Mouse (Mus musculus) urinary bladder, adult 2 months (tissue): ENCODE data around the gene Mlh1. TPM values are rescaled to one million over a fixed set of nuclear protein-coding genes. Genes with fewer than 3 reads are reported as not detected.

Experiments
- DNase-seq: peaks from one replicate; pipeline ENCODE4 v3.0.0; 2022; ENCODE audit warnings: low spot score
- polyA plus RNA-seq: library from polyadenylated mRNA; depleted of rRNA; stranded (reverse); fragments of >200 nt; gene quantifications from 2 replicates; pipeline ENCODE4 v1.2.3, GENCODE M21; 2012

Gene Mlh1
- polyA plus RNA-seq, 1 experiment = 35.8 TPM

DNA sequence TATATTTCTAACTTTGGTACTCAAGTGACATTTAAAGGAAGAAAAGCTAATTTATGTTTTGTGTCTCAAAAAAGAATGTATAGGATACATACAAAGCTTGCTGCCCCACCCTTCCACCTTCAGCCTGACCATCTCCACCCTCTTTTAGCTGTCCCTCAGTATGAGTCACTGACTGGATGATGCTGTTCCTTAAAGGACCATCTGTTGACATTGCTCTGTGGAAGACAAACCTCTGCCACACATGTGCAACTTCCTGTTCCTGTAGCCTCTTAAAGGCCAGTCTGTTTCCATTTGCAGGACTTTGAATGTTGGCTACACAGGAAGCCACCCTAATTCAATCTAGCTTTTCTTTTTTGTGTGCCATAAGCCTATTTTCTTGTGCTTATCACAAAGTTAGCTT lies 55.2 kb downstream of the Mlh1 start:
- no peak for DNase-seq

DNA sequence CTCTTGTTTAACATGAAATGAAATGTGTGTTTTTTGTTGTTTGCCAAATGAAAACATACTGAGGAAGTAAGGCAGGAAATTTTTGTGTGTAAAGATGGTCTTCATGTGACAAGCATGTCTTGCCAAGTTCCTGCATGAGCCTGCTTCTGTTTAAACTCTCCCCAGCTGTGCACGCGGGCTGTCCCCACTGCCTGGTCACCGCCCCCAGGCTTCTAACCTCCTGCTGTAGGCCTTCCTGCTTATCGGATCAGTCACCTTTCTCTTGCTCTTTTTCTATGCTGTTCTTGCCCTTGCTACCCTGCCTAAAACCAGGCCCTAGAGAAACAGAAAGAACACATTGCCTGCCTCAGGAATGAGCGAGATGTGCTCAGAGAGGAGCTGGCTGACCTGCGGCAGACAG lies 58.1 kb downstream of the Mlh1 start:
- no peak for DNase-seq

- no peak for DNase-seq
These were observed 60.2 kb downstream of the Mlh1 start for GRCm38 (mm10) chr9:111211122-111212041.

GRCm38 (mm10) chr9:111210412-111210811 lies 61.2 kb downstream of the Mlh1 start:
- no peak for DNase-seq

GRCm38 (mm10) chr9:111209158-111209699 lies 62.4 kb downstream of the Mlh1 start:
- no peak for DNase-seq

DNA sequence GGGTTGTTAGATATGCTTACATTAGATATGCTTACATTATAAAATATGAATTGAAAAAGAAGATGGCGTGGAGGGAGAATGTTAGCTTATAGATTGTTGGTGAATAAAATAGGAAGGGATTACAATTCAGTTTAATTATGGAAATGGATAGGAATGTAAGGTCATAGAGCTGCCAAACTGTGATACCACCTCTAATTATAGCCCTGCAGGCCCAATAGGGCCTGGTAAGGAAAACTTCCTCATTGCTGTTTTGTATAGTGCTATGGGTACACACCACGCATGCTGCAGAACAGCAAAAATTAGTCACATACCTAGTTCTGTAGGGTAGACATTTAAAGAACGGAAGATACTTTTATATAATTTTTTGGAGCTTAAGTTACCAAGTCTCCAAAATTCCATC lies 63.4 kb downstream of the Mlh1 start:
- no peak for DNase-seq

- DNase-seq = no peak
These were observed 63.9 kb downstream of the Mlh1 start for GRCm38 (mm10) chr9:111207683-111208082.

DNA sequence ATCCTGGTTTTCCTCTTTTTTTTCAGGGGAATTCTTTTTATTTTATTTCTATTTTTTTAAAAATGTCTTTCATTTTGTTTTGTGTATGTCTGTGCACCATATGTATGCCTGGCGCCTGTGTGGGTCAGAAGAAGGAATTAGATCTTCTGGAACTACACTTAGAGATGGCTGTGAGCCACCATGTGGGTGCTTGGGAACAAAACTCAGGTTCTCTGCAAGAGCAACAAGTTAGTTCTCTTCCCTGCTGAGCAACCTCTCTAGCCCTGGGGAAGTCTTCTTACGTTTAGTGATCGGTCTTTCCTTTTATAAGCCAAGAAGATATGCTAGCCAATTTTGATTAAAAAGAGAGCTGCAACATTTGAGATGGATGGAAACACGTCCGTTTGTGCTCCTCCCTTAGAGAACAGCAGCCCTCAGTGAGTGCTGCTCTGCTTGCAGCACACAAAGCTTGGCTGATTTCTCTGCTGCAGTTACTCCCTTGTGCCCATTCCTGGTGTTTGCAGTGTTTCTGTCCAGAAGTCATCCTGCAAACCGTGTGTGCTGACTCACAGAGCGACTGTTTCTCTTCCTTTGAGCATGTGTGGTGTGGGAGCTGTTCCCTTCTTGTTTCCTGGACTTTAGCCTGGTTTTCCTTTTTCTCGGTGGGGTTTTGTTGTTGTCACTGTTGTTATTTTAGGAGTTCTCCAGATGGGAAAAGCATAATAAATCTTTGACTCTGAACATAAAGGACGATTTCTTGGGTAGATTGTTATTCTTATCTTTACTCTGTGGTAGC lies 66.8 kb downstream of the Mlh1 start:
- no peak for DNase-seq

DNA sequence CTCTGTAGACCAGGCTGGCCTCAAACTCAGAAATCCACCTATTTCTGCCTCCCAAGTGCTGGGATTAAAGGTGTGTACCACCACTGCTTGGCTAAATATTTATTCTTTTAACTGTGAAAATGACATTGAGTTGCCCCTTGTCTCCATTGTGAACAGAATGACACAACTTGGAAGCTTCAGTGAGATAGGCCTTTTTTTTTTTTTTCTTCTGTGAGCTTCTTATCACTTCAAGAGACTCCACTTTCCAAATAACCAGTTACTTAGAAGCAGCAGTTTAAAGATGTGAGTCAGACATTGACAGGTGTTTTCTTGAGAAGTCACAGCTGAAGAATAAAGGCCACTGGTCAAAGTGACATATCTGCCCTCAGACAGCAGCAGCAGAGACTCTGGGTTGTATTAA lies 71.4 kb downstream of the Mlh1 start:
- no peak for DNase-seq

- no peak for DNase-seq
These were observed 73.3 kb downstream of the Mlh1 start for GRCm38 (mm10) chr9:111198332-111198731.

DNA sequence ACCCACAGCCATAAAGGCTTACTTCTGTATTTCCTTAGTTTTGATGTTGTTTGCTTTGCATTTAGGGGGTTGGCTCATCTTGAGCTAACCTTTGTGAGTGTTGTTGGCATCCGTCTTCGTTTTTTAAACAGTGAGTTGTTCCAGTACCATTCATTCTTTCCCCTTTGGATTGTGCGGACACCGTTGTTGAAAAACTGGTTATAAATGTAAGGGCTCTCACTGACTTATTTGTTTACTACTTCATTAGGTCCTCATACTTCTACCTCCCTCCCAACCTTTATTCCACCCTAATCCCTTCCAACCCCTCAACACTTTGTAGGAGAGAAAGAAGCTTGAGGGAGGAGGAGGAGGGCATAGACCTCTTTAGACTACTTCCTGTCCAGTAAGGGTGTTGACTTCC lies 73.9 kb downstream of the Mlh1 start:
- no peak for DNase-seq

DNA sequence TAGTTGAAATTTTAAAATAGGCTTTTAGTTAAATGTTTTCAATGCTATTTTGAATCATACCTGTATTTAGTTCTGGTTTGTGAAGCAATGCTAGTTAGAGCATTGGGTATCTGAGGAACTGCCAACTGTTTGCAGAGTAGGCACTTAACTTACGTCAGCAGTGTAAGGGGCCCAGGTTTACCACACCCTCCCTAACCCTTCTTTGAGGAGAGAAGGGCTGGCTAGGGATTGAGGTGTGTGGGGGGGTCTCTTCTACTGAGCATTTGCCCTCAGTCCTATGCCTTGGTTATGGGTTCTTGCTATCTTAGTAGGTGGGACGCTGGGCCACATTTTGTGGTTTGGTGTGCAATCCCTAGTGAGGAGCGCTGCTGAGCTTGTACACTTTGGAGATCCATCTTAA lies 74.5 kb downstream of the Mlh1 start:
- no peak for DNase-seq

DNA sequence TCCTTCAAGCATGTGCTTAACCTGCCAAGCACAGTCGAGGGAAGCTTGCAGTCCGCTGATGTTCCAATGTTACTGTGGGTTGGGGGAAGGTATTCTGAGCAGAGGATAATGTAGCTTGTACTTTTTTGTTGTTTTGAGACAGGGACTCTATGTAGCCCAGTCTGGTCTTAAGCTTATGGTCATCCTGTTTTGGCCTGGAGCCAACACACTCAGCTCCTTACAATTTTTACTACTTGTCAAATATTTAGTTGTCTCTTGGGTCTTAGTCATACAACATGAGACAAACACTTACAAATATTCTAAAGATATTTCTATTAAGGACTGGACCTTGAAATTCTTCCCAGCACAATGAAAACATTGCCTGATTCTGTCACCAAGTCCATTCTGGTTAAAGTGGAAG lies 78.4 kb downstream of the Mlh1 start:
- DNase-seq = no peak

DNA sequence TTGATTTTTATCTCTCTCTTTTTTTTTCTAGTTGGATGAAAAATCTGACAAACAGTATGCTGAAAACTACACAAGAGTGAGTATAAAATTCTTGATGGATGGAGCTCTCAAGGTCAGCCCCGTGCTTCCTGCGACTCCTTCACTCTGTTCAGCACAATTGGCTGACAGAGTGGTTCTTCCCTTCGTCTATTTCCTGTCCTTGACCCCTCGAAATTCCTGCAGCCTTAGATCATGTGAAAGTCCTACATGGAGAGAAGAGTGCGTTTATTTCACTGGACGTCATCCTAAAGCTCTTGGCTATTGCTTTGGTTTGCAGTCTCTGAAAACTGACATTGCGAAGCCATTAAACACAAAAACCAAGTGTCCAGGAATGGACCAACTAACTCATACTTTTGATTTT lies 82.9 kb downstream of the Mlh1 start:
- DNase-seq = no peak

GRCm38 (mm10) chr9:111186861-111187260 lies 84.7 kb downstream of the Mlh1 start:
- no peak for DNase-seq

- DNase-seq = no peak
These were observed 86.7 kb downstream of the Mlh1 start for GRCm38 (mm10) chr9:111184929-111185328.

- DNase-seq = no peak
These were observed 89.4 kb downstream of the Mlh1 start for GRCm38 (mm10) chr9:111182176-111182575.

GRCm38 (mm10) chr9:111178971-111179370 lies 92.6 kb downstream of the Mlh1 start:
- no peak for DNase-seq
